Mouse (Mus musculus) bone marrow, adult 2 months (tissue): ENCODE results near the gene Plxnc1. TPM values are rescaled to one million over a fixed set of nuclear protein-coding genes. Genes with fewer than 3 reads are reported as not detected.

Experiments used
- H3K27ac ChIP-seq: fragments of 200-500 bp; 2 replicates; pipeline ENCODE4 v1.5.1; 2012; ENCODE audit warnings: low read depth, mild to moderate bottlenecking, control low read depth, inconsistent platforms, low read length; ENCODE audit not compliant: control insufficient read depth, poor library complexity, insufficient read depth
- H3K4me1 ChIP-seq: fragments of 200-500 bp; 2 replicates; pipeline ENCODE4 v1.6.1; 2011; ENCODE audit warnings: low read length; ENCODE audit not compliant: control insufficient read depth, insufficient read depth
- H3K4me3 ChIP-seq: fragments of 200-500 bp; replicated peaks from 2 replicates; pipeline ENCODE3; 2011; ENCODE audit warnings: mild to moderate bottlenecking, low read depth, low read length, control low read depth; ENCODE audit not compliant: control insufficient read depth
- CTCF ChIP-seq: fragments of 200-500 bp; IDR thresholded peaks from 2 replicates; pipeline ENCODE4 v1.5.1; 2011; ENCODE audit warnings: low read length, control low read depth; ENCODE audit not compliant: control insufficient read depth, insufficient read depth
- POLR2A ChIP-seq: fragments of 200-500 bp; IDR thresholded peaks from 2 replicates; pipeline ENCODE4 v1.6.1; 2011; ENCODE audit warnings: low read depth, mild to moderate bottlenecking, control low read depth, low read length, borderline replicate concordance; ENCODE audit not compliant: control insufficient read depth
- WGBS: fragments of 180-500 bp; shearing (Covaris S2); methylation state at CpG from one replicate; pipeline ENCODE4 v1.1.7; 2018; 5-methylcytosine and 5-hydroxymethylcytosine counted together
- polyA plus RNA-seq: library from polyadenylated mRNA; stranded (reverse); fragments of >200 nt; gene quantifications from 2 replicates; pipeline ENCODE4 v1.2.4, GENCODE M21; 2011; ENCODE audit warnings: low replicate concordance; ENCODE audit not compliant: missing spikeins, insufficient read depth, insufficient read length

Gene Plxnc1
- polyA plus RNA-seq, 1 experiment = 16.4 TPM

GRCm38 (mm10) chr10:94804909-94805220 is 139.8 kb downstream of the Plxnc1 start:
- Histone ChIP-seq H3K27ac (no peak overlapping the region), H3K4me3 (no peak overlapping the region), H3K4me1 (peaks cover under 1% of the 10 kb centered on the region; the same call in 1 of the 2 replicates)
- TF ChIP-seq CTCF (no peak), POLR2A (no peak)
- WGBS = 93% methylated on average over 1 of the region's 1 CpGs

- H3K4me3 ChIP-seq = no peak overlapping the region
- TF ChIP-seq CTCF (no peak), POLR2A (no peak)
- WGBS = 70% methylated on average over 10 of the region's 10 CpGs
- H3K27ac ChIP-seq = no peak overlapping the region
- H3K4me1 ChIP-seq = no peaks in the 10 kb centered on the region; the same call in 1 of the 2 replicates
Measured at GRCm38 (mm10) chr10:94804029-94804908, 140.4 kb downstream of the Plxnc1 start.

- TF ChIP-seq CTCF (no peak), POLR2A (no peak)
- Histone ChIP-seq H3K4me3 (no peak overlapping the region), H3K4me1 (no peaks in the 10 kb centered on the region; the same call in 1 of the 2 replicates), H3K27ac (no peak overlapping the region)
- 43% methylated on average over 7 of the region's 7 CpGs for WGBS
Measured at GRCm38 (mm10) chr10:94800677-94801354, 143.8 kb downstream of the Plxnc1 start.

- TF ChIP-seq CTCF = no peak
- H3K4me1 ChIP-seq = no peaks in the 10 kb centered on the region; the same call in 1 of the 2 replicates
- 85% methylated on average over 2 of the region's 2 CpGs for WGBS
- H3K27ac ChIP-seq = no peak overlapping the region
- no peak overlapping the region for H3K4me3 ChIP-seq
Measured at GRCm38 (mm10) chr10:94799485-94800239, 145.0 kb downstream of the Plxnc1 start.

- Histone ChIP-seq H3K4me3 (no peak overlapping the region), H3K4me1 (no peaks in the 10 kb centered on the region; the same call in 1 of the 2 replicates), H3K27ac (no peak overlapping the region)
- TF ChIP-seq POLR2A (no peak), CTCF (no peak)
- WGBS = 80% methylated on average over 5 of the region's 5 CpGs
Measured at GRCm38 (mm10) chr10:94798128-94798527, 146.5 kb downstream of the Plxnc1 start.

GRCm38 (mm10) chr10:94794666-94795244 is 149.9 kb downstream of the Plxnc1 start:
- WGBS = 67% methylated on average over 5 of the region's 5 CpGs
- Histone ChIP-seq H3K4me1 (no peaks in the 10 kb centered on the region), H3K27ac (no peak overlapping the region), H3K4me3 (no peak overlapping the region)
- TF ChIP-seq CTCF = no peak

GRCm38 (mm10) chr10:94793914-94794313 is 150.7 kb downstream of the Plxnc1 start:
- no peak overlapping the region for H3K27ac ChIP-seq
- 75% methylated on average over 3 of the region's 3 CpGs for WGBS
- no peak overlapping the region for H3K4me3 ChIP-seq
- H3K4me1 ChIP-seq = no peaks in the 10 kb centered on the region
- TF ChIP-seq CTCF (no peak), POLR2A (no peak)

- no peak for TF ChIP-seq POLR2A
- Histone ChIP-seq H3K4me3 (no peak overlapping the region), H3K4me1 (no peaks in the 10 kb centered on the region), H3K27ac (no peak overlapping the region)
- 83% methylated on average over 3 of the region's 3 CpGs for WGBS
Measured at GRCm38 (mm10) chr10:94789205-94789604, 155.4 kb downstream of the Plxnc1 start.
